Mouse (Mus musculus) testis, adult 10 weeks (tissue): ENCODE results near the gene Gm6899. TPM values are rescaled to one million over a fixed set of nuclear protein-coding genes. Genes with fewer than 3 reads are reported as not detected.

ENCODE experiments used
- polyA plus RNA-seq: library from polyadenylated mRNA; stranded (reverse); fragments of 350-450 nt; fragmentation: Illumina TruSeq; extraction: RNeasy Lipid Tissue Mini Kit (QIAGEN cat#74804); gene quantifications from one replicate; pipeline ENCODE4 v1.2.3, GENCODE M21; 2014; ENCODE audit warnings: low read depth, low replicate concordance

Gm6899 gene
- polyA plus RNA-seq = not detected

GRCm38 (mm10) chr11:26593061-26594059 is at the start of gene Gm6899, which contains the start of gene Vrk2:
Gene Gm6899 (plus strand): TSS chr11:26593241.
Gene Vrk2 (minus strand): TSS chr11:26593999.

Other genes starting within 250 kb of the Gm6899 start
- 40.1 TPM for gene Fancl, start 207.1 kb upstream of the Gm6899 start, polyA plus RNA-seq
- 60.6 TPM for gene Vrk2, start 758 bp downstream of the Gm6899 start, polyA plus RNA-seq